Mouse (Mus musculus) right cerebral cortex, postnatal 36 days (tissue): ENCODE results near the gene Nr1d1.
A peak's percentile ranks its signal among the peaks of the same experiment; 100 is the strongest.

Experiments
- DNase-seq, 2 experiments: peaks; one replicate each; pipeline ENCODE4 v3.0.0; 2022; ENCODE audit warnings: low spot score in 2 of 2, mixed read lengths in 1 of 2

Gene Nr1d1

GRCm38 (mm10) chr11:98788139-98788538, 13.0 kb upstream of the Nr1d1 start:
- no peak for DNase-seq

GRCm38 (mm10) chr11:98787691-98788090, 12.6 kb upstream of the Nr1d1 start:
- no peak for DNase-seq

- DNase-seq: no peak
Observed at GRCm38 (mm10) chr11:98787229-98787628, 12.1 kb upstream of the Nr1d1 start.

- peak; percentile 93 to 95 for DNase-seq
Observed at GRCm38 (mm10) chr11:98786359-98787214, 11.5 kb upstream of the Nr1d1 start.

GRCm38 (mm10) chr11:98785772-98786281, 10.7 kb upstream of the Nr1d1 start:
- DNase-seq: peak; percentile 83 to 86

- no peak for DNase-seq
Observed at GRCm38 (mm10) chr11:98785214-98785613, 10.1 kb upstream of the Nr1d1 start.

- no peak for DNase-seq
Observed at GRCm38 (mm10) chr11:98784139-98784538, 9.0 kb upstream of the Nr1d1 start.

GRCm38 (mm10) chr11:98783236-98783696, 8.1 kb upstream of the Nr1d1 start:
- DNase-seq: peak; percentile 98 to 99

GRCm38 (mm10) chr11:98782651-98783235, 7.6 kb upstream of the Nr1d1 start:
- DNase-seq: peak in 1 of 2 experiments; percentile 30

- peak; percentile 75 to 89 for DNase-seq
Observed at GRCm38 (mm10) chr11:98781851-98782512, 6.8 kb upstream of the Nr1d1 start.

- no peak for DNase-seq
Observed at GRCm38 (mm10) chr11:98777888-98778287, 2.8 kb upstream of the Nr1d1 start.

GRCm38 (mm10) chr11:98776843-98777590, 1.9 kb upstream of the Nr1d1 start:
- DNase-seq: peak in 1 of 2 experiments; percentile 35

- DNase-seq: no peak
Observed at GRCm38 (mm10) chr11:98776052-98776764, 1.1 kb upstream of the Nr1d1 start.

- DNase-seq: peak; percentile 100
Observed at GRCm38 (mm10) chr11:98775348-98776051, 367 bp upstream of the Nr1d1 start.

- peak; percentile 100 for DNase-seq
Observed at GRCm38 (mm10) chr11:98773635-98774295, 1.4 kb downstream of the Nr1d1 start.

GRCm38 (mm10) chr11:98772667-98773171, 2.4 kb downstream of the Nr1d1 start:
- DNase-seq: peak in 1 of 2 experiments; percentile 43

GRCm38 (mm10) chr11:98771844-98772525, 3.1 kb downstream of the Nr1d1 start:
- peak in 1 of 2 experiments; percentile 17 for DNase-seq

GRCm38 (mm10) chr11:98771131-98771530, 4.0 kb downstream of the Nr1d1 start:
- DNase-seq: no peak
